Mouse (Mus musculus) lung, postnatal 0 days (tissue): Measurements from ENCODE around the gene 2410131K14Rik.

Source experiments
- CTCF ChIP-seq: IDR thresholded peaks from 2 replicates; pipeline ENCODE4 v1.5.1; 2016; ENCODE audit warnings: antibody characterized with exemption, mild to moderate bottlenecking
- EP300 ChIP-seq: IDR thresholded peaks from 2 replicates; pipeline ENCODE4 v1.6.1; 2016; ENCODE audit warnings: antibody characterized with exemption, mild to moderate bottlenecking, control low read depth

- TF ChIP-seq CTCF (no peak), EP300 (no peak)
These were observed 6.0 kb downstream of the 2410131K14Rik start for GRCm38 (mm10) chr5:118250987-118251386.
